Mouse (Mus musculus) gastrocnemius, postnatal 10 days (tissue): ENCODE measurements around the gene Cep72. TPM values are rescaled to one million over a fixed set of nuclear protein-coding genes. Genes with fewer than 3 reads are reported as not detected.
A peak's percentile ranks its signal among the peaks of the same experiment; 100 is the strongest.
"Not testable (repeated sequence)": the region's sequence is repeated elsewhere in the genome, so short reads cannot be mapped to it uniquely, and the experiment has no call there.

Source experiments
- DNase-seq: peaks from one replicate; pipeline ENCODE4 v3.0.0; 2021; ENCODE audit warnings: mixed read lengths
- long read RNA-seq, 2 experiments: library from polyadenylated mRNA; stranded (forward); transcript quantifications; one replicate each; pipeline ENCODE4 v2.0.0; 2021
- total RNA-seq, 2 experiments: library from RNA; stranded (reverse); gene quantifications; 2 replicates each; pipeline ENCODE4 v1.2.3; 2021

Cep72 gene
- 1 to 10 TPM; 1.6 to 2.7 TPM for total RNA-seq
- long read RNA-seq, experiment 1, partial matches to known transcripts, result 1 of 5 reads
- long read RNA-seq, experiment 1, other reads (novel, unspliced or antisense), result 2 of 5 reads
- long read RNA-seq, experiment 2, partial matches to known transcripts, result 0 of 2 reads
- long read RNA-seq, experiment 2, other reads (novel, unspliced or antisense), result 1 of 2 reads

DNA sequence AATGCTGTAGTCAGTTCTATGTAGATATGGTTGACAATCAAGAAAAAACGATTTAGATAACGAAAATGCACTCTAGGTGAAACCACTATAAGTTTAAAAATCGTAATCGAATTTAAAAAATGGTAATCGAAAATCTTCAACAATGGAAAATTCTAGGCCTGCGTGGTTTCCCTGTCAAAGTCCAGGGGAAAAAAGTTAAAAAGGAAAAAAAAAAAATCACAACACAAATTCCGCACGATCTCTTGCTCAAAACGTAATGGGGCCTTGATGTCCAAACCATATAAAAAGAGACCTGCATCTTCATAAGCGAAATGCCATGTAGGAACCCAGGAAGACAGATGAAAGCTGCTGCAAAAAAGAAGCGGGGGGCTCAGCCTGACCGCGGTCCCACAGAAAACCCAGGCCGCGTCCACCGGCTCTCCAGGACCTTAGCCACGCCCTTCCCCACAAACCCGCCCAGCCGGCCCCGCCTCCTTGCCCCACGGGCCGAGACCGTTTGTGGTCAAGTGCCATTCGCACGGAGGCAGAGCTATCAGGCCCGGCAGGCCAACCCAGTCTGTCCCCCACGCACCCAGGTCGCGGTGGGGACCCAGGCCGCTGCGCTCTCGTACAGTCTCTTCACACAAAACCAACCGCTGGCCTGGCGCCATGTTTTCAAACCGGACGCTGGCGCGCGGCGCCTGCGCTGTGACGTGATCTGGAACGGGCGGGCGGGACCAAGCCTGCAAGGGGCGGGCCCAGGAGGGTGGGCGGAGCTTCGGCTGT, at the start of gene Cep72:
Gene Cep72, minus strand, starts transcription at position 687 of the 765 bp plus-strand sequence.
- peak; percentile 98 for DNase-seq

DNA sequence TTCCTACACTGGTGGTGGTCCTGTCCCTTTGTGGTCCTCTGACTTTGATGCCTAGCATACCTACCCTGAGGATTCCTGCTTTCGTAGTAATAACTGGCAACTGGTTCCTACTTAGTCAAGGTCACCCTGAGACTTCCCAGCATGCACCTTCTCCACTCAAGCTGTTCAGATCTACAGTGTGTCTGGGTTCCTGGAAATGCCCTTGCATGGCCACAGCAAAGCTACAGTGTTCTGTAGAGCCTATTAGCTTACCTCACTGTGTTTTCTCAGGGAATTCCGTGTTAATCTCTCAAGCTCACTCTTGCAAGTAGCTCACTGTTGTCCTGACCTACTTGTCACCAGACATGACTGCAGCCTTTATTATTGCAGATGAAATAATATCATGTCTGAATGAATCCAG, 45.3 kb upstream of the Cep72 start:
- DNase-seq, result no peak

DNA sequence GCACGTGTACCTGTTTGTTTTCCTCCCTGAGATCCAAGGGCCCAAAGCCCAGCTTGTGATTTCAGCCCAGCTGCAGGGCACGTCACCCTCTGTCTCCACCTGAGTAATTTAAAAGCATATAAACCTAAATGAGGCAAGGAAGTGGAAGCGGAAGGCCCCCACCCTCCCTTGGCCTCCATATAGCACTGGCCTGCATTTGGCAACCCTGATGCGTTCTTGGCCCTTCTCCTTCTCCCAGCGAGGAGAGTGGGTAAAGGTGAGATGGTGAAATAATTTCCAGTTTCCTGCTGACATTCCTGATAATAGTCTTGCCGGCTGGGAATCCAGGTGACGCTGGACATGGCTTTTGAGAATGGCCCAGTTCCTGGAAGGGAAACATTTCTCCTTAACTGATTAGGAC, 42.3 kb upstream of the Cep72 start:
- DNase-seq, result no peak

- DNase-seq, result no peak
Measured at GRCm38 (mm10) chr13:74102831-74103582, 40.9 kb upstream of the Cep72 start.

- DNase-seq, result no peak
Measured at GRCm38 (mm10) chr13:74102108-74102830, 40.2 kb upstream of the Cep72 start.

- DNase-seq, result no peak
Measured at GRCm38 (mm10) chr13:74098913-74099312, 36.8 kb upstream of the Cep72 start.

- peak; percentile 52 for DNase-seq
Measured at GRCm38 (mm10) chr13:74096715-74097363, 34.7 kb upstream of the Cep72 start.

DNA sequence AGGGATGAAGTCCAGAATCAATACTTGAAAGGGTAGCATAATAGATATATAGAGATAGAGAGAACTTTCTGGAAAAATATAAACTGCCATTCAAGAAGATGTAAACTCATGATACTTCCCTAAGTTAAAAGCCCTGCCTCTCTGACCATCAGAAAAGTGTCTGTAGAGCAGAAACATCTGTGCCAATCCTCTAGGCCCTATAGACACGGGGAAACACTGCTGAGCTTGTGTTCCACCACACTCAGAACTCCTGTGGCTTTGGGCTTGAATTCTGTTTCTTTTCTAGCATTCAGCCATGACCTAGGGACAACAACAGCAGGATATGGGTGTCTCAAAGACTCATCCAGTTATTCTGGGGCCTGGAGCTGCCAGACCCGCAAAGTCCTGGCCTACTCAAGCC, 33.8 kb upstream of the Cep72 start:
- no peak for DNase-seq

DNA sequence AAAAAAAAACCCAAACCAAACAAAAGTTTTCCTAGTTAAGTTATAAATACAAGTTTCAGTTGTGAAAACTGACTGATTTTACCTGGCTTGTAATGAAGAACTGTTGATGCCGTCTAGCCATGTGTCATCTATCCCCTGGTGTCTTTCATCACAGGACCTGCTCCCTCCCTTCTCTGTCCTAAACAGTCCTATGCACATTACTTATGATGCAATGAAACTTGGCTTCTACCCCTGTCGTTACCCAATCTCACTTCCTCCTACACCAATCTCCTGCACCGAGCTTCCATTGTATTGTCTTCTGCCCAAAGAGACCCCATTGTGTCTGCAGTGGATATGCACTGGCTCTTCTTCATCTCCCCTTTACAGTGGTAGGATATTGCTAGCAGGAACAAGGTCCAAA, 28.2 kb upstream of the Cep72 start:
- no peak for DNase-seq

GRCm38 (mm10) chr13:74073369-74073768, 11.3 kb upstream of the Cep72 start:
- DNase-seq, result no peak

GRCm38 (mm10) chr13:74071714-74072113, 9.6 kb upstream of the Cep72 start:
- no peak for DNase-seq

DNA sequence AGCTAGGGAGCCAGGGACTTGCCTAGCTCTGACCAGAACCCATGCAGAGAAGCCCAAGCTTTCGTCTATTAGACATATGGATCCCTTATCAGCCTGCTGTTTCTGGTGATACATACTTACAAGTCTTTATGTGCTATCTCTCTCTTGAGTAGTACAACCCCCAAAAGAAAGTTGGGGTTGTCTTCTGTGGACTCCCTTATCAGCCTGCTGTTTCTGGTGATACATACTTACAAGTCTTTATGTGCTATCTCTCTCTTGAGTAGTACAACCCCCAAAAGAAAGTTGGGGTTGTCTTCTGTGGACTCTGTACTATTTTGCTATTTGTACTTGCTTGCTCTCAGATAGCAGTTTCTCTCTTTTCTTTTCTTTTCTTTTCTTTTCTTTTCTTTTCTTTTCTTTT, 9.1 kb upstream of the Cep72 start:
- DNase-seq, result not testable (repeated sequence)

GRCm38 (mm10) chr13:74066576-74066975, 4.5 kb upstream of the Cep72 start:
- no peak for DNase-seq

DNA sequence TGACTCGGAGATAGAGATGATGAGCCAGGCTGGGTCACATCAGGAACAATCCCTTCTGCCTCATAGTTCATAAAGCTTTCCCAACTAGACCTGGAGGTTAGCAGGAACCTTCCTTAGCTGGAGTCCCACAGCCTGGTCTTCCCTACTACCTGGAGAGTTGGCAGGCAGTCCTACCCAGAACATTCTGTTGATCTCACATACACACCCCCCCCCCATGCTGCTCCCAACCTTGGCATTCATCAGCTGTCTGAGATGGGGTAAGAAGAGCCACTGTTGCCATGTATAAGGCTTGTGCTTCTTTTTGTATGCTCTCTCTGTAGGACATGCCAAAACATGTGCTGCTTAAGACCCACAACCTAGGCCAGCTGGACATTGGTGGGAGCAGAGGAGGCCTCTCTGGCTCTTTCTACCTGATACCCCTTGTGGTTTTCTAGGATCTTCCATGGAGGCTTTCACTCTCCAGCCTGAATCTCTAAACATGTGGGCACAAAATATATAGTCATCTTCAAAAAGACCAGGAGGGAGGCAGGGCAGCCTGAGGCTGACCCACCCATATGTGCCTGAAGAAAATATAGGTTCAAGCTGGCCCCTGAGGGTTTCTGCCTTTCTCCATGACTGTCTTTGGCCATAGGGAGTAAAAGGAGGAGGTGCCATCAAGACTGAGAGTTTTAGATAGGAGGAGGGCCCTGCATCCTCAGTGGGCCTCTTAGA, 1.4 kb upstream of the Cep72 start:
- DNase-seq, result no peak

DNA sequence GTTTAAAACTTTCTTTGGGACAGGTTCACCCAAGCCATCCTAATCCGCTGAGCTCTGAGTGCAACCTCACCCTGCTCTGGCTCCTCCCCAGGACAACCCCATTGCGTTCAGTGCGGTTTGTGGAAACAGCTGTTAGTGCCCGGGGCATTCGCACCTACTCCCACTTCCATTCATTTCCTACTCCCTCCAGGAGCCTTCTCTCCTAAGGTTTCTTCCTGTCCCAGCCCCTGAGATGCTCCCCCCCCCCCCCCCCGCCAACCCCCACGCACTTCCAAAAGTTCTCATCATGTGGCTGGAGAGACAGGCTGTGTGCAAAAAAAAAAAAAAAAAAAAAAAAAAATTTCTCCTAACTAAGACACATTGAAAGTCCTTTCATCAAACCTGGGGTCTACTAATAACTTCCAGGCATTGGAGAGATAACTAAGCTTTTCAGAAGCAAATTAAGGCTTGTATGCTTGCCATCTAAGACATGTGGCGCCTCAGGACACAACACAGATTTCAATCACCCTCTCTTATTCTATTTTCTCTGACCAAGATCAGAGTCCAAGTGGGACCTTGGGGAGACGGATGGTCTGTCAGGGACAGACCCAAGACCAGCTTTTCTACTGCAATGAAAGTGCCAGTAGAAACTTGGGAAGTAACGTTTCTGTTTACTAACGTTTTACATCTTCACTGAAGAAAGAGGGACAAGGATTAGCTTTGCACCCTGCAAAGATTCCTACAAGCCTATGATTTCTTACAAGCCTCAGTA, 454 bp upstream of the Cep72 start:
- no peak for DNase-seq

DNA sequence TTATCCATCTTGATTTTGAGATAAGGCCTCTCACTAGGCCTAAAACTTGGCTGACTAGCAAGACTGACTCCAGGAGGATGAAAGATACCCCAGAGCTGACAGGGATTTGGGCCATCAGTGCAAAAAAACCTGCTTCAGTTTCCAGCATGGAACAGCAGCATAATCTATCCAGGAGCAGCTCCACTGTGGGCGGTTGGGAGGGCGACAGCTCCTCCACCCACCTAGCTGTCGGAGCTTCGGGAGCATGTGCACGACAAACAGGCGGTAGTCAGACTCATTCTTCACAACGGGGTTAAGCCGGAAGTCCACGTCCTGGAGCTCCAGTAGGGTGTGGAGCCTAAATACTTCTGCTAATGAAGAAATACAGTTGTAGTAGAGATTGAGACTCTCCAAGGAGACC, 4.0 kb downstream of the Cep72 start:
- no peak for DNase-seq

DNA sequence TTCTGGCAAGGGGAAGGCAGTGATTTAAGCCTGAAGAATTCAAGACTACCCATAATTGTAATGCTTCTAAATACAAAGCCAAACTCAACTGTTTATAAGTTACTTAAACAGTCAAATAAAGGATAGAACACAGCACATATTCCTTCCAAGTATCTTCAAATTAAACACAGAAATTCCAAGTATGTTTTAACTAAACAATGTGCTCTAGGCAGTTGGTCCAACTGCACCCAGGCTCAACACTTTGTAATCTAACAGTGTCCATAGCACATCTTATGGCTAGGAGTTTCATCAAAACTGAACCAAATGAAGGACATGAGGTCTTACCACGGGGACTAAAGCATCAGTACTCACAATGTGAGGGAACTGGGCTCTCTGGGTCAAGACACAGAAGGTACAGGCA, 5.9 kb downstream of the Cep72 start:
- no peak for DNase-seq

- DNase-seq, result no peak
Measured at GRCm38 (mm10) chr13:74039926-74040325, 22.2 kb downstream of the Cep72 start.

GRCm38 (mm10) chr13:74035776-74036175, 26.3 kb downstream of the Cep72 start:
- no peak for DNase-seq

DNA sequence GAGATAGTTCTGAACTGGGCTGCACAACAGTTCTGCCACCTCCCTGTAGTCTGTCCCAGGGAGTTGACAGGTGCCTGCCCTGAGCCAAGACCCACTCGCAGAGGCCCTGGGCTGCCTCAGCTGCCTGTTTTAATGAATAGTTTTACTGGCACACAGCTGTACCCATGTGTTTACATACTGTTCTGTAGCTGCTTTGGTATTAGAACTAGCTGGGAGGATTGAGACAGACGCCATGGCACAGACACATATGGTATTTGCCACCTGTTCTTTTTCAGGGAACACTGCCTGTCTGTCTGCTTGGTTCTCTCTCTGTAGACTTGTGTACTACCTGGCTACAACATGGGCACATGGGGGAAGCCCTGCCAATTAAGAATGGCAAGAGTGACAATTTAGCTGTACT, 27.3 kb downstream of the Cep72 start:
- DNase-seq, result no peak

DNA sequence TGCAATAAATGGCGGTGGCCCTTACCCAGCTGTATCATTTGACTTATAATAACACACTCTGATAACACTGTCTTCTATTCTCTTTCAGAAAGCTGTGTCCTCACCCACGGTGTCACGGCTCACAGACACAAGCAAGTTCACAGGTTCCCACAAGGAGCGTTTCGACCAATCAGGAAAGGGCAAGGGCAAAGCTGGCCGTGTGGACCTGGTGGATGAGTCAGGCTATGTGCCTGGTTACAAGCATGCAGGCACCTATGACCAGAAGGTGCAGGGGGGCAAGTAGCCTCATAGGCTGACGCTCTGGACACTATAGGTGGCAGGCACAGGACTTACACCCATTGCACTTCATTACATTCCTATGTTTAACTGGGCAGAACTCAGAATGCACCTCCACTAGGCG, 31.0 kb downstream of the Cep72 start:
- DNase-seq, result no peak
